Mouse (Mus musculus) fibroblast of lung, adult 2 months (primary cell): Measurements from ENCODE around the gene Coasy.

Source experiments
- DNase-seq: peaks from one replicate; pipeline ENCODE4 v3.0.0-alpha.2; 2011; ENCODE audit warnings: low read depth

Coasy gene

DNA sequence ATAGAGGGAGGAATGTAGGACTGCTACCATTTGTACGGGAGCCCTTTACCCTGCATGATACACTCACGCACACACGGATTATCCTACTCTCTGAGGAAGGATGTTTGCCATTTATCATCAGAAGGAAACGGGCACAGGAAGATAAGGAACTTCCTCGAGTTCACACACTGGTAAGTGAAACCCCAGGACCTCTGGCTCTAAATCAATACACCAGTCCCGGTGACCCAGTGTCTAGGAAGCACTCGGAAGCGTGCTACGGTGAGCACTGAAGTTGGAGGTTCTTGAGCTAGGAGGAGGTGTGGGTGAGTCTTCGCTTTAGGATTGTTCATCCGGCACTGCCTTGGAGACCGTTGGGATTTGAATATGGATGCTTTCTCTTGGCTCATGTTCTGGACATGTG is 50.7 kb downstream of the Coasy start:
- DNase-seq = no peak

GRCm38 (mm10) chr11:101134217-101134865 is 52.0 kb downstream of the Coasy start:
- DNase-seq = no peak
